Mouse (Mus musculus) CH12.LX (cell line): ENCODE measurements around the gene Sik3.

Source experiments
- CTCF ChIP-seq, 2 experiments: IDR thresholded peaks in 1 of 2; conservative IDR thresholded peaks in 1 of 2; 2 replicates each; pipeline ENCODE4 v1.5.1; 2011 to 2012; ENCODE audit warnings: low read depth in 2 of 2, low read length in 2 of 2, improper control_type of control experiment in 1 of 2, inconsistent platforms in 1 of 2, mild to moderate bottlenecking in 1 of 2, moderate library complexity in 1 of 2
- TCF12 ChIP-seq: IDR thresholded peaks from 2 replicates; pipeline ENCODE4 v1.6.1; 2014; ENCODE audit warnings: low read depth, mild to moderate bottlenecking, inconsistent platforms, low read length, improper control_type of control experiment
- ZC3H11A ChIP-seq: IDR thresholded peaks from 2 replicates; pipeline ENCODE4 v1.6.1; 2012; ENCODE audit warnings: low read depth, mild to moderate bottlenecking, inconsistent platforms, low read length, improper control_type of control experiment

DNA sequence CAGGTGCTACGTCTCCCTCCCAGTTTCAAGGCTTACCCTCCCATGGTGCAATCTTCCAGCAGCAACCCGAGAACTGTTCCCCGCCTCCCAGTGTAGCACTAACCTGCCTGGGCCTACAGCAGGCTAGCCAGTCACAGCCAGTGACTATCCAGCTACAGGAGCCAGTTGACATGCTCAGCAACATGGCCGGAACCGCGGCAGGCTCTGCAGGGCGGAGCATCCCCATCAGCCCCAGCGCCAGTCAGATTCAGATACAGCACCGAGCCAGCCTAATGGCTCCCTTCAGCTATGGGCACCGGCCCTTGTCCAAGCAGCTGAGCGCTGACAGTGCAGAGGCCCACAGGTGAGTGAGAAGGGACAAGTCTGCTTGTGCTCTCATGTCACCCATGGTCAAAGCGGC lies 197.9 kb downstream of the Sik3 start:
- no peak for TF ChIP-seq TCF12
- TF ChIP-seq CTCF (conservative IDR thresholded peaks at IDR 0.05 in 1 of 2, IDR thresholded peaks at IDR 0.05 in 1 of 2; ENCODE audit: low read depth in 2 of 2, low read length in 2 of 2), result no peak
- TF ChIP-seq ZC3H11A, result no peak
